Mouse (Mus musculus) midbrain, embryonic 15.5 days (tissue): ENCODE results near the gene Nfkbie. TPM values are rescaled to one million over a fixed set of nuclear protein-coding genes. Genes with fewer than 3 reads are reported as not detected.
A peak's percentile ranks its signal among the peaks of the same experiment; 100 is the strongest.

ENCODE experiments used
- ATAC-seq: fragments of 200-750 bp; cut with Nextera tagmentation; replicated peaks from 2 replicates; pipeline ENCODE4 v1.8.0; 2017; ENCODE audit warnings: moderate TSS enrichment
- H3K27ac ChIP-seq: fragments of 300-500 bp; sonication (generic); 2 replicates; pipeline ENCODE4 v1.5.1; 2015; ENCODE audit warnings: mild to moderate bottlenecking, inconsistent platforms
- H3K27me3 ChIP-seq: fragments of 300-500 bp; sonication (generic); replicated peaks from 2 replicates; pipeline ENCODE4 v1.6.1; 2015; ENCODE audit warnings: inconsistent platforms
- H3K36me3 ChIP-seq: fragments of 300-500 bp; sonication (generic); replicated peaks from 2 replicates; pipeline ENCODE4 v1.6.1; 2015; ENCODE audit warnings: inconsistent platforms
- H3K4me1 ChIP-seq: fragments of 300-500 bp; sonication (generic); 2 replicates; pipeline ENCODE4 v1.6.1; 2015; ENCODE audit warnings: inconsistent platforms
- H3K4me2 ChIP-seq: fragments of 300-500 bp; sonication (generic); 2 replicates; pipeline ENCODE4 v1.6.1; 2015; ENCODE audit warnings: inconsistent platforms, mild to moderate bottlenecking, moderate library complexity
- H3K4me3 ChIP-seq: fragments of 300-500 bp; sonication (generic); 2 replicates; pipeline ENCODE4 v1.5.1; 2015; ENCODE audit warnings: mild to moderate bottlenecking, inconsistent platforms
- H3K9ac ChIP-seq: fragments of 300-500 bp; sonication (generic); 2 replicates; pipeline ENCODE4 v1.6.1; 2015; ENCODE audit warnings: mild to moderate bottlenecking, inconsistent platforms
- H3K9me3 ChIP-seq: fragments of 300-500 bp; sonication (generic); 2 replicates; pipeline ENCODE4 v1.6.1; 2016; ENCODE audit warnings: inconsistent platforms
- WGBS: fragments of 180-500 bp; shearing (Covaris S2); methylation state at CpG from one replicate; pipeline ENCODE4 v1.1.7; 2015; ENCODE audit warnings: mixed read lengths; 5-methylcytosine and 5-hydroxymethylcytosine counted together
- polyA plus RNA-seq: library from polyadenylated mRNA; unstranded; fragments of >200 nt; fragmentation: Nextera tagmentation; extraction: Ambion mirVana; gene quantifications from 2 replicates; pipeline ENCODE4 v1.2.1, GENCODE M21; 2015

The Nfkbie gene
- polyA plus RNA-seq, 1 experiment from 2014 or later: 3.5 TPM

DNA sequence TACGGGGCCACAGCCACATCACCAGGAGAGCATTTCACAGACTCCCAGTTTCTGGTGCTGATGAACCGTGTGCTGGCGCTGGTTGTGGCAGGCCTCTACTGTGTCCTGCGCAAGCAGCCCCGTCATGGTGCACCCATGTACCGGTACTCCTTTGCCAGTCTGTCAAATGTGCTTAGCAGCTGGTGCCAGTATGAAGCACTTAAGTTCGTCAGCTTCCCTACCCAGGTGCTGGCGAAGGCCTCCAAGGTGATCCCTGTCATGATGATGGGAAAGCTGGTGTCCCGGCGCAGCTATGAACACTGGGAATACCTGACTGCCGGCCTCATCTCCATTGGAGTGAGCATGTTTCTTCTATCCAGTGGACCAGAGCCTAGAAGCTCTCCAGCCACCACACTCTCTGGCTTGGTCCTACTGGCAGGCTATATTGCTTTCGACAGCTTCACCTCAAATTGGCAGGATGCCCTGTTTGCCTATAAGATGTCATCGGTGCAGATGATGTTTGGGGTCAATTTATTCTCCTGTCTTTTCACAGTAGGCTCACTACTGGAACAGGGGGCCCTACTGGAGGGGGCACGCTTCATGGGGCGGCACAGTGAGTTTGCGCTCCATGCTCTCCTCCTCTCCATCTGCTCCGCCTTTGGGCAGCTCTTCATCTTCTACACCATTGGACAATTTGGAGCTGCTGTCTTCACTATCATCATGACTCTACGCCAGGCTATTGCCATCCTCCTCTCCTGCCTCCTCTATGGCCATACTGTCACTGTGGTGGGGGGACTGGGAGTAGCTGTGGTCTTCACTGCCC lies 11.1 kb downstream of the Nfkbie start:
- no peak overlapping the region for H3K4me2 ChIP-seq
- H3K36me3 ChIP-seq: peaks cover 53% of the 10 kb centered on the region
- no peak overlapping the region for H3K9ac ChIP-seq
- WGBS: 70% methylated on average over 18 of the region's 18 CpGs
- H3K4me1 ChIP-seq: peaks cover 48% of the 10 kb centered on the region
- no peaks in the 10 kb centered on the region for H3K27me3 ChIP-seq
- 0 out of 2 replicates have a peak overlapping the region, but pooled peaks have one; percentile 2 for H3K4me3 ChIP-seq
- H3K27ac ChIP-seq: no peak overlapping the region
- H3K9me3 ChIP-seq: no peaks in the 10 kb centered on the region
- no peak for ATAC-seq

DNA sequence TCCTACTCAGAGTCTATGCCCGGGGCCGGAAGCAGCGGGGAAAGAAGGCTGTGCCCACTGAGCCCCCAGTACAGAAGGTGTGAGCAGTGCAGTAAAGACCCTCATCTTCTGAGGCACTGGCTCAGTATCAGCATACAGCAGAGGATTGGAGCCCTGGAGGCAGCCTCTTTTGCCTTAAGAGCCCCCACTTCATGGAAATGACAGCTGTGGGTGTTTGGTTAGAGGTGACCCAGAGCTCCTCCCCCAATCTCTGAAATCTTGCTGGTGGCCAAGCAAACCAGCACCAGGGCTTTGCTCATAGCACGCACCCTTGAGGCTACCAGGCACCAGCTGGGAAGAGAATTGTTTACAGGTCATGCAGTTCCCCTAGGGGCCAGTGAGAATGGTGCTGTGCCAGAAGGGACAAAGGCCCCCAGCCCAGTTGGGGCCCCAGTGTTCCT lies 11.7 kb downstream of the Nfkbie start:
- 37% methylated on average over 4 of the region's 4 CpGs for WGBS
- Histone ChIP-seq H3K4me1 (peaks cover 54% of the 10 kb centered on the region), H3K36me3 (peaks cover 55% of the 10 kb centered on the region), H3K27me3 (no peaks in the 10 kb centered on the region), H3K27ac (no peak overlapping the region), H3K4me3 (no peak overlapping the region), H3K4me2 (no peak overlapping the region), H3K9me3 (no peaks in the 10 kb centered on the region), H3K9ac (no peak overlapping the region)
- ATAC-seq: no peak

DNA sequence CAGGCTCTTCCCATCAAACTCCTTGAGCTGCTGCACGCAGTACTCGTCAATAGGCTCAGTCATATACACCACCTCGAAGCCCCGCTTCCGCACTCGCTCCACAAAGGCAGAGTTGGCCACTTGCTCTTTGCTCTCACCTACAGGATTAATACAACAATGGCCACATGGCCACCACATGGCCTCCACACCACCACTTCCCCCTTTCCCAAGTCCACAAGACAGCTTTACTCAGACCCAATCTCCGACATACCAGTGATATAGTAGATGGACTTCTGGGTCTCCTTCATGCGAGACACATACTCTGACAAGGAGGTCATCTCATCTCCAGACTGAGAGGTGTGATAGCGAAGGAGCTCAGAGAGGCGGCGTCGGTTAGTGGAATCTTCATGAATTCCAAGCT lies 13.5 kb downstream of the Nfkbie start:
- H3K9ac ChIP-seq: no peak overlapping the region

DNA sequence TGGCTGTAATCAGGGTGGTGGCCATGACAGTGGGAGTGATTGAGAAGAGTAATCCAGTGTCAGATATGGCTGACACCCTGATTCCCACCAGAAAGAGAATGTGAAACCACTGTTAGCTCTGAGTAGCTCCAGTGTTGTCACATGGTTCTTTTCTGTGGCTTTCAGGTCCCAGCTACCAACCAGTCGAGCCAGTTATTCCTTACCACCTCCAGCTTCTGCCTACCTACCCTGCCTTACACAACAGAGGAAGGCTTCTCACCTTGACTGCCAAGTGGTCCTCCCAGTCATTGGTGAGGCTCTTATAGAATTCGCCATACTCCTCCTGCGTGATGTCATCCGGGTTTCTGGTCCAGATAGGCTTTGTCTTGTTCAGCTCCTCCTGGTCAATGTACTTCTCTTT lies 14.5 kb downstream of the Nfkbie start:
- Histone ChIP-seq H3K36me3 (peaks cover 55% of the 10 kb centered on the region), H3K4me3 (no peak overlapping the region), H3K9me3 (no peaks in the 10 kb centered on the region), H3K27me3 (no peaks in the 10 kb centered on the region), H3K27ac (no peak overlapping the region), H3K4me2 (no peak overlapping the region), H3K4me1 (peaks cover 53% of the 10 kb centered on the region), H3K9ac (no peak overlapping the region)
- no peak for ATAC-seq
- 84% methylated on average over 4 of the region's 4 CpGs for WGBS

More for the DNA sequence above, 13.5 kb downstream of the Nfkbie start:
- Histone ChIP-seq H3K36me3 (peaks cover 55% of the 10 kb centered on the region), H3K4me3 (no peak overlapping the region), H3K9me3 (no peaks in the 10 kb centered on the region), H3K4me1 (peaks cover 54% of the 10 kb centered on the region), H3K27ac (no peak overlapping the region), H3K27me3 (no peaks in the 10 kb centered on the region), H3K4me2 (no peak overlapping the region)
- no peak for ATAC-seq
- WGBS: 91% methylated on average over 12 of the region's 12 CpGs

DNA sequence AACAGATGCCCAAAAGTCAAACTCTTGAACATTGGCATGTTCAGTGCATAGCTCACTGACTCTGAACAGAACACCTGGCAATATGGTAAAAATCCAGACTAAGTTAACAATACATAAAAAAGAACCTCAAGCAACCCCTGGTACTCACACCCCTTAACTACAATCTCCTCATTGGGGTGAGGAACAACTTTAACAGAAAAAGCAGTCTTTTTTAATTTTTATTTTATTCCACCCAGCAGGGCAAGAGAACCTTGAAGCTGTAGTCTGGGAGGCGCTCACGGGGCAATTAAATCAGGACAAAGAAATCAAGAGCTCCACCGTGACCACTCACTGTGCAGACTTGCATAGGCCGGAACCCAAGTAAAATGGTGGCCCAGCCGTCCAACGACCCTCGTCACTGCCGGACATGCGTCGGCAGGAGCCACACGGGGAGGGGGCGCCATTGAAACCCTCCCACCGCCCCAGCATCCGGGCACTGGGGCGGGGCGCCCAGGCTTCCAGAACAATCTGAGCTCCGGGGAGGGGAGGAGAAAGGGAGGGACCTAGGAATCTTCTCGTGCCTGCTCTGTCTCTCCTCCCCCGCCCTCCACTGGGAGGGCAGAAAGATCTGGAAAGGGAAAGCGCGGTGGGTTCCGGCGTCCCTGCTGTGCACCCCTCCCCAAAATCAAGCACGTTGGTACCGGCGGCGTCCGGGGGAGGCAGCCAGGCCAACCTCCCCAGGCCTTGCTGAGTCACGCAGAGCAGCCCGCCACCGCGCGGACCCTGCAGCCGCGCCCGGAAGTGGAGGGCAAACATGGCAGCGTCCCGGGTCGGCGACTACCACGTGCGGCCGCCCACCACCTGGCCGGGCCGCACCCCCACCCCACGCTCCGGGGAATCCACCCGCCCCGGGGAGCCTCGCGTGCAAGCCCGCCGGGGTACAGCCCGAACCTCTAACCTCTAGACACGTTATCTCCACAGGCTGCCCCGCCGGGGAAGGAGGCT lies 16.9 kb downstream of the Nfkbie start:
- peak overlapping the region; percentile 76 for H3K4me2 ChIP-seq
- peak overlapping the region; percentile 96 for H3K9ac ChIP-seq
- H3K4me1 ChIP-seq: peaks cover 39% of the 10 kb centered on the region
- ATAC-seq: peak; percentile 60
- H3K36me3 ChIP-seq: peaks cover 41% of the 10 kb centered on the region
- H3K9me3 ChIP-seq: no peaks in the 10 kb centered on the region
- H3K27me3 ChIP-seq: no peaks in the 10 kb centered on the region
- under 1% methylated on average over 54 of the region's 57 CpGs for WGBS
- peak overlapping the region; percentile 88 for H3K4me3 ChIP-seq
- H3K27ac ChIP-seq: peak overlapping the region; percentile 97

DNA sequence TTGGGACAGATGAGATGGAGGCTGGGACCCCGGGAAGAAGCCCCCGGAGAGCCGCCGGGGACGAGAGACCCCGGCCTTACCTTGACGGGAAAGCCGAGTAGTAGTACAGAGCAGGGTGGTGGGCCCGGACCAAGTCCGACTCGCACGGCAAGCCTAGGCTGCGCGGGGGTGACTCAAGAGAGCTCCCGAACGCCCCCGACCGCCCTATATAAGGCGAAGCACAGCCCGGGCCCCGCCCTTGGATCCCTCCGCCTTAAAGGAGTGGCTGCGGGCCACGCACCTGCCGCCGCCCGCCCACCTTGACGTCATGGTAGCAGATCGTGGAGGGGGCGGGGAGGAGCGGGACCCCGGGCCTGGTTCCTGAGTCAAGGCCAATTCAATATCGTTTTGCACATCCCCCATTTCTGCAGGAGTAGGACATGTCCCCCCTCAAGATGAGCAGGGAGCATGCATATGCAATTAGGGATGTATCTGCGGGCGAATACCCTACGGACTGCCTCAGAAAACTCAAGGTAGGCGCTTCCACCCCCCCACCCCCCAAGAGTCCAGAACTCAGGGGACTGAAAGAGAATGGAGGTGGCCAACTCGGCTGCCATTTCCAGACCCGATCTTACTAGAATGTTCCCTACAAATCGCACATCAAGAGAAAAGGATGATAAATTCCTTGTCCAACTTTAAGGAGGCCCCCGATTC lies 17.7 kb downstream of the Nfkbie start, which contains the start of gene Hsp90ab1:
Gene Hsp90ab1, minus strand, starts transcription at position 185 of the 693 bp plus-strand sequence.
- under 1% methylated on average over 41 of the region's 41 CpGs for WGBS

DNA sequence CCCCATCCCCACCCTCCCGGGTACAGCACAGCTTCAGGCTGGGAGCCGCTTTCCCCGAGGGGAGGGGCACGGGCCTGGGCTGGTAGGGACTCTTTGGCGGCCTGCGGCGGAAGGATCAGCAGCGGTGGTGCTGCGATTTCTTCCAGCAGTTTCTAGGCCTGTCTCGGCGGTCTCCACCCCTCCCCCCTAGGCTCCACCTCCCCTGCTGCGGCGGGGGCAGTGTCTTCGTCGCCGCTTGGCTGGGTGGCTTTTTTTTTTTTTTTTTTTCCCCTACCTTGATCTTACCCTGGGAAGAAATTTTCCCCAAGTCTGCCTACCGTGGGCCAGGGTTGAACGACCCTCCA lies 18.2 kb downstream of the Nfkbie start:
- H3K27me3 ChIP-seq: no peaks in the 10 kb centered on the region
- no peaks in the 10 kb centered on the region for H3K9me3 ChIP-seq
- H3K4me3 ChIP-seq: peak overlapping the region; percentile 88
- peaks cover 28% of the 10 kb centered on the region for H3K36me3 ChIP-seq
- peak overlapping the region; percentile 96 for H3K9ac ChIP-seq
- peak; percentile 78 for ATAC-seq
- peak overlapping the region; percentile 76 for H3K4me2 ChIP-seq
- H3K27ac ChIP-seq: peak overlapping the region; percentile 97
- peaks cover 39% of the 10 kb centered on the region for H3K4me1 ChIP-seq
- under 1% methylated on average over 18 of the region's 18 CpGs for WGBS

More for the DNA sequence above, 17.7 kb downstream of the Nfkbie start, which contains the start of gene Hsp90ab1:
- Histone ChIP-seq H3K27ac (peak within 1 kb of the TSS; percentile 97), H3K4me3 (peak within 1 kb of the TSS; percentile 88), H3K9ac (peak within 1 kb of the TSS; percentile 96), H3K9me3 (no peaks in the 10 kb centered on the region), H3K36me3 (peaks cover 33% of the 10 kb centered on the region), H3K4me1 (peaks cover 39% of the 10 kb centered on the region), H3K4me2 (peak within 1 kb of the TSS; percentile 76), H3K27me3 (no peaks in the 10 kb centered on the region)
- ATAC-seq: peak; percentile 87

DNA sequence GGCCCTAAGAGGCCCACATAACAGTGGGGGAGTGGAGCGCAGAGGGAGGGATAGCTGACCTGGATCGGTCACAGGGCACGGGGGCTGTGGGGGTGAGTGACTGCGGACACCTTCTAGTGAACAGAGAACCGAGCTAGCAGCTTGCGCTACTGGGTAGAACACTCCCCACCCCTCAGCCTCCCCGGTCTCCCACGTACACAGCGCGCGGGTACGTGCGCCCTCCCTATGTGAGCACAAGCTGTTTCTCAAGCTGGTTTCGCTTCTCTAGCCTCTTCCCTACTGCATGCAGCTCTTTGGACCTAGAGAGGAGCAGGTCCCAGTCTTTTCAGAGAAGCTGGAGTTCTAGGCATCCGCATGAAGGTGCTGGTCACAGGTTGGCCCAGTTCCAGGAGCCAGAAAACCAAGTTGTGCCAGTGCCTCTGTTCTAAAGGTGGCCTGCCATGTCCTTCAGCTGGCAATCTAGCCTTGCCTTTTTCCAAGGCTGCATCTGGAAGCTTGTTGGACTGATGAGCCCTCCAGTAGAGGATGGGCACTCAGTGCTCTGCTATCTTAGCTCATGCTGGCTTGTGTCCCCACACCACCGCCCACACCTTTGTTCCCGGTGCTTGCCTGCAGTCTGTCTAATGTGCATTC lies 18.7 kb downstream of the Nfkbie start:
- Histone ChIP-seq H3K36me3 (peaks cover 23% of the 10 kb centered on the region), H3K9ac (peak overlapping the region; percentile 96), H3K4me1 (peaks cover 35% of the 10 kb centered on the region), H3K9me3 (no peaks in the 10 kb centered on the region), H3K27ac (peak overlapping the region; percentile 97), H3K4me3 (peak overlapping the region; percentile 88), H3K4me2 (peak overlapping the region; percentile 76), H3K27me3 (no peaks in the 10 kb centered on the region)
- ATAC-seq: peak; percentile 64
- WGBS: 3% methylated on average over 17 of the region's 17 CpGs

DNA sequence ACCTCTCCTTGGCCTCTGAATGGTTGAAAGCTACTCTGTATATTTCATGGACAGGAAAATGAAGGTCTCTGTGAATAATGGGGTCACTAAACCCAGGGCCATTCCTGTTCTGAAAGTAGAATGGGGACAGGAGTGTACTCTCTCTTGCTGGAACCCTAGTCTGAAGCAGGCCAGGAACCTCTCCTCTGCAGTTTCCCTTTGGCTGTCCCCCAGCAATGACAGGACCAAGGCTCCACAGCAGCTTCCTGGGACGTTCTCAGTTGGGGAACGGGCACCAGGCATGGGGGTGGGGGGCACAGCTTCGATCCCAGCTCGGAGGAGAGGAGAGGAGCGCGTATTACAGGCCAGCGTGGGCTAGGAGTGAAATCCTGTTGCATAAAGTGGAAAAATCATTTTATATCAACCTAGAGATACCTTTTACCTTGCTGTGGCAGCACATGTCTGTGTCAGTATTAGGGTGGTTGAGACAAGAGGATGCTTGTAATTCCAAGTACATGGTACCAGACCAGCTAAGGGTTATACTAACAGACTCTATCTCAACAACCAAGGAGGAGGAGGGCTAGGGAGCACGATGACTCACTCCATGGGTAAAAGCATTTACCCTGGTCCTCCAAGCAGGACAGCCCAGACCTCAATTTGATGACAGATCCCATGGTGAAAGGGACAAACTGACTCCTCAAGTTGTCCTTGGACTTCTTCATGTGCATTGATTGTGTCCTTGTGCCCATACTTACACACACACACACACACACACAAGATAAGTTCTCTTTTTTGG lies 19.8 kb downstream of the Nfkbie start:
- Histone ChIP-seq H3K9me3 (no peaks in the 10 kb centered on the region), H3K27ac (peak overlapping the region; percentile 97), H3K36me3 (peaks cover 13% of the 10 kb centered on the region), H3K4me1 (peaks cover 26% of the 10 kb centered on the region), H3K4me2 (peak overlapping the region; percentile 76), H3K4me3 (peak overlapping the region; percentile 88; the same call in 1 of the 2 replicates), H3K27me3 (no peaks in the 10 kb centered on the region), H3K9ac (peak overlapping the region; percentile 96; the same call in 1 of the 2 replicates)
- 89% methylated on average over 8 of the region's 8 CpGs for WGBS
- ATAC-seq: no peak

DNA sequence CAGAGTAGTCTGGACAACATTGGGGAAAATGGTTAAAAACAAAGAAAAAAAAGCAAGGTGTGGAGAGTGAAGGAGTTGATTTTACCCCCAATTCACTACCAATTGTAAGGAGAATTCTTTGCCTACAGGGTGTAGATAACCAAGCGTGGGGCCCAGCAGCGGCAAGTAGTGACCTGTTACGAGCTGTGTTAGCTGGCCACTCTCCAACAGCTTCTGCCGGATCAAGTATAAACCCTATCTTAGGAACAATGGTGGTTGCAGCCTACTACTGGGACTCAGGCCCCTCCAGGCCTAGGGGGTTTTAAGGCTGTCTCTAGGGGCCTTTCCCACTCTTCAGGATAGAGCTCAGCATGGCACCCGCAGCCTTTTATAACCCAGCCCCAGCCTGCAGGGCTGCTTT lies 22.7 kb downstream of the Nfkbie start:
- Histone ChIP-seq H3K36me3 (no peaks in the 10 kb centered on the region), H3K27ac (no peak overlapping the region), H3K4me3 (no peak overlapping the region), H3K4me1 (peaks cover 12% of the 10 kb centered on the region), H3K9ac (no peak overlapping the region), H3K4me2 (no peak overlapping the region), H3K27me3 (no peaks in the 10 kb centered on the region), H3K9me3 (no peaks in the 10 kb centered on the region)
- 50% methylated on average over 5 of the region's 5 CpGs for WGBS
- no peak for ATAC-seq

DNA sequence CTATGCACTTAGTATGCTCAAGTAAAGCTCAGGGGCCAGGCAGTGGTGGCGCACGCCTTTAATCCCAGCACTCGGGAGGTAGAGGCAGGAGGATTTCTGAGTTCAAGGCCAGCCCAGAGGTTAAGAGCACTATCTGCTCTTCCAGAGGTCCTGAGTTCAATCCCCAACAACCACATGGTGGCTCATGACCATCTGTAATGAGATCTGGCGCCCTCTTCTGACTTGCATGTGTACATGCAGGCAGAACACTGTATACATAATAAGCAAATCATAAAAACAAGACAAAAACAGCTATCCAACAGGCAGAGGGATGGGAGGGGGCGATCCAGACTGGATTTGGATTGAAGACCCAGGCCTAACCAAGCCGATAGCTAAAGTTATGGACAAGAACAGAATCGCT lies 23.3 kb downstream of the Nfkbie start:
- H3K4me1 ChIP-seq: peaks cover 12% of the 10 kb centered on the region
- no peak overlapping the region for H3K4me2 ChIP-seq
- H3K4me3 ChIP-seq: no peak overlapping the region
- H3K36me3 ChIP-seq: no peaks in the 10 kb centered on the region
- no peaks in the 10 kb centered on the region for H3K9me3 ChIP-seq
- ATAC-seq: no peak
- H3K27me3 ChIP-seq: no peaks in the 10 kb centered on the region
- H3K9ac ChIP-seq: no peak overlapping the region
- H3K27ac ChIP-seq: no peak overlapping the region
- 73% methylated on average over 7 of the region's 7 CpGs for WGBS
